Mouse (Mus musculus) ES-Bruce4 (cell line): ENCODE measurements at regions not wholly inside any gene's neighbourhood (a gene's known extent, or its start where the extent isn't known, plus 50 kb on each side); places are given as distances from the start of the nearest gene placed in this dataset.

Experiments
- H3K27ac ChIP-seq: 2 replicates; pipeline ENCODE4 v1.5.1; 2012; ENCODE audit warnings: low read length, inconsistent platforms; ENCODE audit not compliant: insufficient read depth
- H3K27me3 ChIP-seq: 2 replicates; pipeline ENCODE4 v1.6.1; 2012; ENCODE audit warnings: mild to moderate bottlenecking, low read length, inconsistent platforms; ENCODE audit not compliant: control insufficient read depth, poor library complexity, insufficient read depth, severe bottlenecking
- H3K36me3 ChIP-seq: 2 replicates; pipeline ENCODE4 v1.6.1; 2012; ENCODE audit warnings: inconsistent platforms, mild to moderate bottlenecking, low read length, moderate library complexity; ENCODE audit not compliant: control insufficient read depth, poor library complexity, insufficient read depth, severe bottlenecking
- H3K4me1 ChIP-seq: one replicate; pipeline ENCODE4 v1.8.1; 2011; ENCODE audit warnings: low read length; ENCODE audit not compliant: control insufficient read depth, insufficient read depth
- H3K4me3 ChIP-seq: 2 replicates; pipeline ENCODE4 v1.5.1; 2011; ENCODE audit warnings: low read depth, mild to moderate bottlenecking, low read length
- H3K9ac ChIP-seq: 2 replicates; pipeline ENCODE4 v1.6.1; 2012; ENCODE audit warnings: low read depth, mild to moderate bottlenecking, inconsistent platforms; ENCODE audit not compliant: poor library complexity, severe bottlenecking
- H3K9me3 ChIP-seq: replicated peaks from 2 replicates; pipeline ENCODE4 v1.6.1; 2012; ENCODE audit warnings: mild to moderate bottlenecking, low read length, inconsistent platforms; ENCODE audit not compliant: control insufficient read depth, poor library complexity, insufficient read depth, severe bottlenecking
- CTCF ChIP-seq: IDR thresholded peaks from one replicate; pipeline ENCODE4 v1.8.1; 2011; ENCODE audit warnings: low read depth, low read length
- EP300 ChIP-seq: IDR thresholded peaks from 2 replicates; pipeline ENCODE4 v1.6.1; 2011; ENCODE audit warnings: low read depth, low read length; ENCODE audit not compliant: insufficient read depth
- POLR2A ChIP-seq: IDR thresholded peaks from one replicate; pipeline ENCODE4 v1.8.1; 2011; ENCODE audit warnings: low read length; ENCODE audit not compliant: insufficient read depth

- Histone ChIP-seq H3K9ac (no peak overlapping the region), H3K36me3 (no peaks in the 10 kb centered on the region), H3K9me3 (no peaks in the 10 kb centered on the region), H3K4me1 (no peaks in the 10 kb centered on the region), H3K4me3 (no peak overlapping the region), H3K27me3 (no peaks in the 10 kb centered on the region), H3K27ac (no peak overlapping the region)
- no peak for TF ChIP-seq CTCF
- no peak for TF ChIP-seq EP300
- TF ChIP-seq POLR2A = no peak
These were observed 88.8 kb upstream of the Tlk1 start for GRCm38 (mm10) chr2:70914372-70914771.

GRCm38 (mm10) chr2:70909401-70909800 is 83.9 kb upstream of the Tlk1 start:
- no peak for TF ChIP-seq CTCF
- TF ChIP-seq EP300 = no peak
- TF ChIP-seq POLR2A = no peak
- H3K4me1 ChIP-seq = peaks cover 3% of the 10 kb centered on the region
- no peak overlapping the region for H3K4me3 ChIP-seq
- no peaks in the 10 kb centered on the region for H3K27me3 ChIP-seq
- H3K27ac ChIP-seq = 0 out of 2 replicates have a peak overlapping the region, but pooled peaks have one; percentile 7
- no peak overlapping the region for H3K9ac ChIP-seq
- no peaks in the 10 kb centered on the region for H3K9me3 ChIP-seq
- no peaks in the 10 kb centered on the region for H3K36me3 ChIP-seq

- H3K27ac ChIP-seq = peak overlapping the region; percentile 17; the same call in 1 of the 2 replicates
These were observed 83.1 kb upstream of the Tlk1 start for GRCm38 (mm10) chr2:70908579-70908978.

GRCm38 (mm10) chr2:70906216-70906615 is 80.7 kb upstream of the Tlk1 start:
- Histone ChIP-seq H3K27me3 (no peaks in the 10 kb centered on the region), H3K27ac (no peak overlapping the region), H3K9ac (no peak overlapping the region), H3K36me3 (no peaks in the 10 kb centered on the region), H3K9me3 (no peaks in the 10 kb centered on the region), H3K4me1 (peaks cover 3% of the 10 kb centered on the region), H3K4me3 (no peak overlapping the region)
- TF ChIP-seq POLR2A (no peak), EP300 (no peak), CTCF (no peak)

More at GRCm38 (mm10) chr2:70908579-70908978, 83.1 kb upstream of the Tlk1 start:
- Histone ChIP-seq H3K36me3 (no peaks in the 10 kb centered on the region), H3K4me3 (no peak overlapping the region), H3K4me1 (peaks cover 3% of the 10 kb centered on the region), H3K9ac (no peak overlapping the region), H3K9me3 (no peaks in the 10 kb centered on the region), H3K27me3 (no peaks in the 10 kb centered on the region)
- TF ChIP-seq CTCF (no peak), POLR2A (no peak), EP300 (no peak)

GRCm38 (mm10) chr2:70904429-70904828 is 78.9 kb upstream of the Tlk1 start:
- H3K36me3 ChIP-seq = no peaks in the 10 kb centered on the region

GRCm38 (mm10) chr2:70902196-70902595 is 76.7 kb upstream of the Tlk1 start:
- Histone ChIP-seq H3K27ac (no peak overlapping the region), H3K9me3 (no peaks in the 10 kb centered on the region), H3K36me3 (no peaks in the 10 kb centered on the region), H3K4me3 (no peak overlapping the region), H3K4me1 (no peaks in the 10 kb centered on the region), H3K27me3 (no peaks in the 10 kb centered on the region), H3K9ac (no peak overlapping the region)
- TF ChIP-seq EP300 = no peak
- TF ChIP-seq CTCF = no peak
- TF ChIP-seq POLR2A = no peak

More at GRCm38 (mm10) chr2:70904429-70904828, 78.9 kb upstream of the Tlk1 start:
- TF ChIP-seq CTCF (no peak), EP300 (no peak), POLR2A (no peak)
- no peak overlapping the region for H3K9ac ChIP-seq
- no peak overlapping the region for H3K4me3 ChIP-seq
- H3K27ac ChIP-seq = no peak overlapping the region
- H3K4me1 ChIP-seq = peaks cover 3% of the 10 kb centered on the region
- H3K27me3 ChIP-seq = no peaks in the 10 kb centered on the region
- H3K9me3 ChIP-seq = no peaks in the 10 kb centered on the region
